Mouse (Mus musculus) spleen, postnatal 4 days (tissue): ENCODE data around the gene Slc38a7.
"Not testable (repeated sequence)": the region's sequence is repeated elsewhere in the genome, so short reads cannot be mapped to it uniquely, and the experiment has no call there.

Experiments used
- DNase-seq, 2 experiments: peaks; one replicate each; pipeline ENCODE4 v3.0.0; 2022; ENCODE audit warnings: low spot score in 2 of 2

The Slc38a7 gene

GRCm38 (mm10) chr8:95853102-95853843 lies at the start of gene Slc38a7:
TSS of gene Slc38a7 (minus strand) at chr8:95853539.
- DNase-seq: peak; percentile 48 to 73

GRCm38 (mm10) chr8:95901864-95902263 lies 48.5 kb upstream of the Slc38a7 start:
- peak in 1 of 2 experiments; percentile 21 for DNase-seq

- no peak for DNase-seq
Observed at GRCm38 (mm10) chr8:95893701-95894100, 40.4 kb upstream of the Slc38a7 start.

GRCm38 (mm10) chr8:95888285-95889136 lies 35.2 kb upstream of the Slc38a7 start, which contains the start of gene Got2:
TSS of gene Got2 (minus strand) at chr8:95888547.
- peak; percentile 89 to 97 for DNase-seq

GRCm38 (mm10) chr8:95887578-95888284 lies 34.4 kb upstream of the Slc38a7 start:
- DNase-seq: peak; percentile 69 to 85

- DNase-seq: peak in 1 of 2 experiments; percentile 15
Observed at GRCm38 (mm10) chr8:95886647-95887577, 33.6 kb upstream of the Slc38a7 start.

GRCm38 (mm10) chr8:95885966-95886365 lies 32.6 kb upstream of the Slc38a7 start:
- DNase-seq: no peak

- no peak for DNase-seq
Observed at GRCm38 (mm10) chr8:95885271-95885841, 32.0 kb upstream of the Slc38a7 start.

- no peak for DNase-seq
Observed at GRCm38 (mm10) chr8:95884491-95884890, 31.2 kb upstream of the Slc38a7 start.

- no peak for DNase-seq
Observed at GRCm38 (mm10) chr8:95882191-95882590, 28.9 kb upstream of the Slc38a7 start.

GRCm38 (mm10) chr8:95881576-95881975 lies 28.2 kb upstream of the Slc38a7 start:
- DNase-seq: no peak

- DNase-seq: no peak
Observed at GRCm38 (mm10) chr8:95879823-95880222, 26.5 kb upstream of the Slc38a7 start.

- peak; percentile 49 to 77 for DNase-seq
Observed at GRCm38 (mm10) chr8:95878176-95878962, 25.0 kb upstream of the Slc38a7 start.

GRCm38 (mm10) chr8:95875270-95875669 lies 21.9 kb upstream of the Slc38a7 start:
- DNase-seq: no peak

- no peak for DNase-seq
Observed at GRCm38 (mm10) chr8:95871690-95872089, 18.4 kb upstream of the Slc38a7 start.

- DNase-seq: not testable (repeated sequence)
Observed at GRCm38 (mm10) chr8:95864851-95865250, 11.5 kb upstream of the Slc38a7 start.

GRCm38 (mm10) chr8:95863761-95864440 lies 10.6 kb upstream of the Slc38a7 start:
- not testable (repeated sequence) for DNase-seq

GRCm38 (mm10) chr8:95854174-95854573 lies 835 bp upstream of the Slc38a7 start:
- DNase-seq: no peak

- no peak for DNase-seq
Observed at GRCm38 (mm10) chr8:95852290-95852689, 1.0 kb downstream of the Slc38a7 start.
